12 mouse cellular contexts compared by ENCODE assay signal in the genomic region with DNA sequence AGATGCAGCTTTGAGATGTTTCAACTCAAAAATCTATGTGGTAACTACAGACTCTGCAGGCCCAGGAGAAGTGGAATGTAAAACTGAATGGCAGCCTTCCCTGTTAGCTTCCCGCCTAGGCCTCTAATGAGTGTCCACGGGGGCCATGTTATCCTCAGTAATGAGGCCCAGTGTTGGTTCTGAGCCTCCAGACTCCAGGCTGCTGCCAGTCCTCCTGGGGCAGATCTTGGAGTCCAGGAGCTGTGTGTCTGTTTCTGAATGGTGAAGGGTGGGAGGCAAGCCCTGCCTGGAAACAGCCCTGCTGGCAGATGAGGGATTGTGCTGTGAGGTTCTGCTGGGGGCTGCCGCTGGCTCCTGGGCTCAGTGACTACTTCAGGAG. TPM values are rescaled to one million over a fixed set of nuclear protein-coding genes. Genes with fewer than 3 reads are reported as not detected.
A peak's percentile ranks its signal among the peaks of the same experiment; 100 is the strongest.
DNase-seq lines count a peak whose midpoint lies in the region; ATAC-seq lines count a peak whose summit lies in the region.
"Had no signal": no experiment of that assay in that cellular context is flagged by ENCODE, and none has a peak within 500 bp of the region (broad histone marks: within the 10 kb centered on the region; RNA-seq: fewer than 3 reads in every experiment).

No protein-coding gene starts in this region.

- DNase-seq in kidney, adult 8-10 months: no peak
- DNase-seq in midbrain, embryonic 14.5 days: peak; percentile 59
- no peak for DNase-seq in urinary bladder, postnatal 14 days (ENCODE audit: low spot score)
- DNase-seq in adrenal gland, adult (ENCODE audit: inconsistent age in 2 of 2, low spot score in 1 of 2): no peak
- DNase-seq: lung, postnatal 36 days; right cerebral cortex, postnatal 25 days; thymus, adult 2 months had no signal

- H3K27ac ChIP-seq in kidney, embryonic 15.5 days: peak overlapping the region; percentile 32; the same call in 1 of the 2 replicates
- peak overlapping the region; percentile 94 for H3K27ac ChIP-seq in embryonic facial prominence, embryonic 12.5 days
- H3K27ac ChIP-seq in hindbrain, embryonic 13.5 days: peak overlapping the region; percentile 26; the same call in 1 of the 2 replicates
- peak overlapping the region; percentile 41; the same call in 1 of the 2 replicates for H3K27ac ChIP-seq in midbrain, embryonic 14.5 days (replicated peaks; ENCODE audit: low read depth, low read length)
- H3K27ac ChIP-seq: neural tube, embryonic 12.5 days had no signal

- no peak overlapping the region for H3K4me2 ChIP-seq in kidney, embryonic 15.5 days
- no peak overlapping the region for H3K4me2 ChIP-seq in embryonic facial prominence, embryonic 12.5 days (replicated peaks)
- no peak overlapping the region for H3K4me2 ChIP-seq in hindbrain, embryonic 13.5 days
- no peak overlapping the region for H3K4me2 ChIP-seq in midbrain, embryonic 14.5 days (ENCODE audit: low read length)
- H3K4me2 ChIP-seq: neural tube, embryonic 12.5 days had no signal

- 49% methylated on average over 3 of the region's 3 CpGs for WGBS in kidney, embryonic 15.5 days
- WGBS in embryonic facial prominence, embryonic 12.5 days: 45% methylated on average over 3 of the region's 3 CpGs
- WGBS in hindbrain, embryonic 13.5 days: 57% methylated on average over 3 of the region's 3 CpGs
- WGBS in midbrain, embryonic 14.5 days: 47% methylated on average over 3 of the region's 3 CpGs

- no peaks in the 10 kb centered on the region for H3K36me3 ChIP-seq in kidney, embryonic 15.5 days
- no peaks in the 10 kb centered on the region for H3K36me3 ChIP-seq in embryonic facial prominence, embryonic 12.5 days
- H3K36me3 ChIP-seq in hindbrain, embryonic 13.5 days: no peaks in the 10 kb centered on the region
- H3K36me3 ChIP-seq in midbrain, embryonic 14.5 days (ENCODE audit: control insufficient read depth, insufficient read depth, low read length): no peaks in the 10 kb centered on the region
- H3K36me3 ChIP-seq: neural tube, embryonic 12.5 days had no signal

- no peaks in the 10 kb centered on the region for H3K27me3 ChIP-seq in kidney, embryonic 15.5 days
- no peaks in the 10 kb centered on the region for H3K27me3 ChIP-seq in embryonic facial prominence, embryonic 12.5 days
- H3K27me3 ChIP-seq in hindbrain, embryonic 13.5 days: peaks cover 12% of the 10 kb centered on the region; the same call in 1 of the 2 replicates
- H3K27me3 ChIP-seq in midbrain, embryonic 14.5 days (ENCODE audit: control insufficient read depth, insufficient read depth, low read length): no peaks in the 10 kb centered on the region
- H3K27me3 ChIP-seq: neural tube, embryonic 12.5 days had no signal

- H3K9ac ChIP-seq in kidney, embryonic 15.5 days: no peak overlapping the region
- peak overlapping the region; percentile 30; the same call in 1 of the 2 replicates for H3K9ac ChIP-seq in embryonic facial prominence, embryonic 12.5 days
- no peak overlapping the region for H3K9ac ChIP-seq in hindbrain, embryonic 13.5 days
- no peak overlapping the region for H3K9ac ChIP-seq in midbrain, embryonic 14.5 days (replicated peaks; ENCODE audit: low read length)
- H3K9ac ChIP-seq: neural tube, embryonic 12.5 days had no signal

- no peak for ATAC-seq in kidney, embryonic 15.5 days (replicated peaks; ENCODE audit: low FRiP score)
- ATAC-seq in embryonic facial prominence, embryonic 12.5 days (ENCODE audit: insufficient number of reproducible peaks, insufficient read depth, low FRiP score, low TSS enrichment): no peak
- no peak for ATAC-seq in hindbrain, embryonic 13.5 days (ENCODE audit: low FRiP score)
- peak; percentile 50; the same call in 1 of the 2 replicates for ATAC-seq in midbrain, embryonic 14.5 days (ENCODE audit: low FRiP score, low TSS enrichment)
- ATAC-seq in frontal cortex, adult (ENCODE audit: low TSS enrichment): no peak

- no peaks in the 10 kb centered on the region for H3K9me3 ChIP-seq in kidney, embryonic 15.5 days (replicated peaks)
- no peaks in the 10 kb centered on the region for H3K9me3 ChIP-seq in embryonic facial prominence, embryonic 12.5 days
- H3K9me3 ChIP-seq in hindbrain, embryonic 13.5 days: no peaks in the 10 kb centered on the region
- H3K9me3 ChIP-seq in midbrain, embryonic 14.5 days (ENCODE audit: control insufficient read depth, low read length): no peaks in the 10 kb centered on the region
- H3K9me3 ChIP-seq: neural tube, embryonic 12.5 days had no signal

- no peak overlapping the region for H3K4me3 ChIP-seq in kidney, embryonic 15.5 days (replicated peaks)
- H3K4me3 ChIP-seq in embryonic facial prominence, embryonic 12.5 days: no peak overlapping the region
- H3K4me3 ChIP-seq in hindbrain, embryonic 13.5 days: no peak overlapping the region
- no peak overlapping the region for H3K4me3 ChIP-seq in midbrain, embryonic 14.5 days (replicated peaks; ENCODE audit: low read depth, low read length)
- H3K4me3 ChIP-seq: neural tube, embryonic 12.5 days had no signal

- 0 out of 2 replicates have a peak, but pooled peaks cover 24% of the 10 kb centered on the region for H3K4me1 ChIP-seq in kidney, embryonic 15.5 days
- H3K4me1 ChIP-seq in embryonic facial prominence, embryonic 12.5 days: peaks cover 72% of the 10 kb centered on the region
- H3K4me1 ChIP-seq in hindbrain, embryonic 13.5 days (replicated peaks): peaks cover 9% of the 10 kb centered on the region
- H3K4me1 ChIP-seq in midbrain, embryonic 14.5 days (ENCODE audit: control insufficient read depth, insufficient read depth, low read length): 0 out of 2 replicates have a peak, but pooled peaks cover 3% of the 10 kb centered on the region

RNA-seq across cellular contexts. Expression of a gene that starts 10.3 kb away (rescaled TPM):
- polyA plus RNA-seq in kidney, embryonic 15.5 days (2015; fragmentation: Nextera tagmentation; extraction: Ambion mirVana): 2.1 and 2.4 TPM in 2 replicates
- polyA plus RNA-seq in embryonic facial prominence, embryonic 12.5 days (2016; fragmentation: Nextera tagmentation; extraction: Ambion mirVana): 1.3 and 1.5 TPM in 2 replicates
- 1.1 and 1.5 TPM in 2 replicates for polyA plus RNA-seq in hindbrain, embryonic 13.5 days (2015; fragmentation: Nextera tagmentation; extraction: Ambion mirVana)
- 0.43 and 0.64 TPM in 2 replicates for polyA plus RNA-seq in midbrain, embryonic 14.5 days (2014; fragmentation: Nextera tagmentation; extraction: Ambion mirVana)

RNA-seq across cellular contexts. Expression of a gene that starts 32.2 kb away (rescaled TPM):
- polyA plus RNA-seq in kidney, embryonic 15.5 days (2015; fragmentation: Nextera tagmentation; extraction: Ambion mirVana): 395 and 406 TPM in 2 replicates
- 537 and 538 TPM in 2 replicates for polyA plus RNA-seq in embryonic facial prominence, embryonic 12.5 days (2016; fragmentation: Nextera tagmentation; extraction: Ambion mirVana)
- 369 and 380 TPM in 2 replicates for polyA plus RNA-seq in hindbrain, embryonic 13.5 days (2015; fragmentation: Nextera tagmentation; extraction: Ambion mirVana)
- 292 and 355 TPM in 2 replicates for polyA plus RNA-seq in midbrain, embryonic 14.5 days (2014; fragmentation: Nextera tagmentation; extraction: Ambion mirVana)

Comparison
In these comparisons a context has a peak if more than half of its experiments do, and no peak if none do; other contexts are left out.
1. H3K27ac ChIP-seq: peak in every context shown above with its lines; median percentile 94 in embryonic facial prominence, embryonic 12.5 days; 41 in midbrain, embryonic 14.5 days; 32 in kidney, embryonic 15.5 days; 26 in hindbrain, embryonic 13.5 days.